Mouse (Mus musculus): ENCODE measurements around the gene Slc25a27. TPM values are rescaled to one million over a fixed set of nuclear protein-coding genes. Genes with fewer than 3 reads are reported as not detected.

Slc25a27 gene
- polyA plus RNA-seq, 1 experiment = 55.4 TPM

Other genes with a start within 250 kb of the Slc25a27 start
- gene Mep1a, start 164.4 kb downstream of the Slc25a27 start, polyA plus RNA-seq (2012; rRNA removed) = 0.06 and 0.08 TPM in 2 replicates
- 0.38 and 0.48 TPM in 2 replicates for gene Ankrd66, start 123.6 kb downstream of the Slc25a27 start, polyA plus RNA-seq (2012; rRNA removed)
- 143 and 150 TPM in 2 replicates for gene Pla2g7, start 99.1 kb downstream of the Slc25a27 start, polyA plus RNA-seq (2012; rRNA removed)
- gene Tdrd6, start 36.9 kb downstream of the Slc25a27 start, polyA plus RNA-seq (2012; rRNA removed) = 1.2 and 2.0 TPM in 2 replicates
- gene Cyp39a1, start 211 bp upstream of the Slc25a27 start, polyA plus RNA-seq (2012; rRNA removed) = 6.5 and 7.1 TPM in 2 replicates
- gene Rcan2, start 134.1 kb upstream of the Slc25a27 start, polyA plus RNA-seq (2012; rRNA removed) = 114 and 141 TPM in 2 replicates